Mouse (Mus musculus) hematopoietic stem cell, adult 5-6 weeks (primary cell): Measurements from ENCODE around the gene Glud1. TPM values are rescaled to one million over a fixed set of nuclear protein-coding genes. Genes with fewer than 3 reads are reported as not detected.

Source experiments
- ATAC-seq, 2 experiments: fragments of 125-278 bp in 1 of 2; replicated peaks in 1 of 2; 2 replicates each; pipeline ENCODE4 v1.8.0; 2016 to 2017; ENCODE audit warnings: inconsistent platforms in 2 of 2, mild to moderate bottlenecking in 2 of 2, moderate number of reproducible peaks in 2 of 2, low read depth in 1 of 2, moderate TSS enrichment in 1 of 2; ENCODE audit not compliant: low FRiP score in 2 of 2, poor library complexity in 2 of 2, severe bottlenecking in 2 of 2, insufficient read depth in 1 of 2, low TSS enrichment in 1 of 2
- total RNA-seq: library from RNA; stranded (forward); fragments of 172-1452, 232-1000 nt; gene quantifications from 2 replicates; pipeline ENCODE4 v1.2.3, GENCODE M21; 2017

The Glud1 gene
- 88.9 and 91.3 TPM in 2 replicates for total RNA-seq

- peak; percentile 77 to 89 for ATAC-seq
Measured at GRCm38 (mm10) chr14:34310234-34310965, at the start of gene Glud1, which contains the start of gene Shld2. Gene Glud1 (plus strand): TSS chr14:34310727. Gene Shld2 (minus strand): TSS chr14:34310493.

GRCm38 (mm10) chr14:34268046-34268445 lies 42.5 kb upstream of the Glud1 start:
- ATAC-seq: no peak

- peak; percentile 22 to 25; a peak in 3 of 4 replicates for ATAC-seq
Measured at GRCm38 (mm10) chr14:34273280-34273679, 37.2 kb upstream of the Glud1 start.

GRCm38 (mm10) chr14:34274141-34274540 lies 36.4 kb upstream of the Glud1 start:
- ATAC-seq: no peak

- ATAC-seq: no peak
Measured at GRCm38 (mm10) chr14:34275225-34275624, 35.3 kb upstream of the Glud1 start.

GRCm38 (mm10) chr14:34279726-34280125 lies 30.8 kb upstream of the Glud1 start:
- no peak for ATAC-seq

GRCm38 (mm10) chr14:34280798-34281197 lies 29.7 kb upstream of the Glud1 start:
- ATAC-seq: peak; percentile 21 to 42; a peak in 2 of 4 replicates

- ATAC-seq: no peak
Measured at GRCm38 (mm10) chr14:34281736-34282269, 28.7 kb upstream of the Glud1 start.

- ATAC-seq: no peak
Measured at GRCm38 (mm10) chr14:34288396-34288795, 22.1 kb upstream of the Glud1 start.

GRCm38 (mm10) chr14:34289259-34290015 lies 21.1 kb upstream of the Glud1 start:
- ATAC-seq: no peak

- ATAC-seq: no peak
Measured at GRCm38 (mm10) chr14:34290229-34290628, 20.3 kb upstream of the Glud1 start.

GRCm38 (mm10) chr14:34293641-34294040 lies 16.9 kb upstream of the Glud1 start:
- no peak for ATAC-seq

GRCm38 (mm10) chr14:34296350-34296749 lies 14.2 kb upstream of the Glud1 start:
- ATAC-seq: peak; percentile 61 to 68

- peak in 1 of 2 experiments; percentile 37; a peak in 2 of 4 replicates for ATAC-seq
Measured at GRCm38 (mm10) chr14:34297038-34297437, 13.5 kb upstream of the Glud1 start.

- no peak for ATAC-seq
Measured at GRCm38 (mm10) chr14:34297634-34298033, 12.9 kb upstream of the Glud1 start.

GRCm38 (mm10) chr14:34298871-34299700 lies 11.4 kb upstream of the Glud1 start:
- peak; percentile 34 to 57 for ATAC-seq

- no peak for ATAC-seq
Measured at GRCm38 (mm10) chr14:34302681-34303242, 7.8 kb upstream of the Glud1 start.
